Mouse (Mus musculus): ENCODE measurements around the gene Prtg. TPM values are rescaled to one million over a fixed set of nuclear protein-coding genes. Genes with fewer than 3 reads are reported as not detected.

The Prtg gene
- polyA plus RNA-seq, 1 experiment from 2014 or later: 2.1 TPM

GRCm38 (mm10) chr9:72782121-72782520, 24.6 kb upstream of the Prtg start:
- ChIA-PET POLR2A (interaction anchor here (1.3 kb wide), 1 partner anchor 12 kb away, joined by 3 read pairs; no protein-coding TSS in a partner anchor), CTCF (interaction anchor here (1.0 to 1.2 kb wide), 2 partner anchors 8 to 101 kb away, joined by 3 read pairs; no protein-coding TSS in a partner anchor)
- TF ChIP-seq CTCF (IDR thresholded peaks at IDR 0.05): no peak
- ATAC-seq (no peak), DNase-seq (ENCODE audit: low read depth, low spot score) (no peak)
- no peaks in the 10 kb centered on the region for H3K27me3 ChIP-seq
- in situ Hi-C loops (cut with MboI; ENCODE audit: low pct_unique_long_range_greater_than_20kb): no loop called here

GRCm38 (mm10) chr9:72787732-72788131, 18.9 kb upstream of the Prtg start:
- TF ChIP-seq CTCF (IDR thresholded peaks at IDR 0.05): no peak
- in situ Hi-C loops (cut with MboI; ENCODE audit: low pct_unique_long_range_greater_than_20kb): no loop called here
- H3K27me3 ChIP-seq: no peaks in the 10 kb centered on the region
- CTCF ChIA-PET: interaction anchor here (0.8 to 2.0 kb wide), 4 partner anchors 9 to 21 kb away, joined by 3 to 6 read pairs (median 3); no protein-coding TSS in a partner anchor
- DNase-seq (ENCODE audit: low read depth, low spot score) (no peak), ATAC-seq (no peak)
- POLR2A ChIA-PET: no interaction called here

GRCm38 (mm10) chr9:72790530-72791212, 16.0 kb upstream of the Prtg start:
- ATAC-seq: no peak
- H3K27me3 ChIP-seq: no peaks in the 10 kb centered on the region
- POLR2A ChIA-PET: no interaction called here
- CTCF ChIA-PET: interaction anchor here (1.3 to 2.4 kb wide), 4 partner anchors 9 to 24 kb away, joined by 3 to 7 read pairs (median 6); no protein-coding TSS in a partner anchor
- no peak for TF ChIP-seq CTCF (IDR thresholded peaks at IDR 0.05)
- in situ Hi-C loops (cut with MboI; ENCODE audit: low pct_unique_long_range_greater_than_20kb): no loop called here
- DNase-seq (ENCODE audit: low read depth, low spot score): no peak

- ATAC-seq: no peak
- in situ Hi-C loops (cut with MboI; ENCODE audit: low pct_unique_long_range_greater_than_20kb): no loop called here
- CTCF ChIA-PET: interaction anchor here (1.3 to 2.4 kb wide), 2 partner anchors 9 to 25 kb away, joined by 4 to 7 read pairs; no protein-coding TSS in a partner anchor
- POLR2A ChIA-PET: no interaction called here
- TF ChIP-seq CTCF (IDR thresholded peaks at IDR 0.05): no peak
- H3K27me3 ChIP-seq: no peaks in the 10 kb centered on the region
- no peak for DNase-seq (ENCODE audit: low read depth, low spot score)
Measured at GRCm38 (mm10) chr9:72791213-72791582, 15.5 kb upstream of the Prtg start.

- DNase-seq (ENCODE audit: low read depth, low spot score) (no peak), ATAC-seq (peak; percentile 65)
- ChIA-PET CTCF (no interaction called here), POLR2A (interaction anchor here (0.8 kb wide), 1 partner anchor 16 kb away, joined by 3 read pairs; no protein-coding TSS in a partner anchor)
- H3K27me3 ChIP-seq: no peaks in the 10 kb centered on the region
- no peak for TF ChIP-seq CTCF (IDR thresholded peaks at IDR 0.05)
- in situ Hi-C loops (cut with MboI; ENCODE audit: low pct_unique_long_range_greater_than_20kb): no loop called here
Measured at GRCm38 (mm10) chr9:72791681-72792080, 15.0 kb upstream of the Prtg start.

GRCm38 (mm10) chr9:72795243-72795642, 11.4 kb upstream of the Prtg start:
- TF ChIP-seq CTCF (IDR thresholded peaks at IDR 0.05): no peak
- CTCF ChIA-PET: no interaction called here
- POLR2A ChIA-PET: no interaction called here
- no peaks in the 10 kb centered on the region for H3K27me3 ChIP-seq
- ATAC-seq: no peak
- in situ Hi-C loops (cut with MboI; ENCODE audit: low pct_unique_long_range_greater_than_20kb): no loop called here
- no peak for DNase-seq (ENCODE audit: low read depth, low spot score)

GRCm38 (mm10) chr9:72797136-72797621, 9.5 kb upstream of the Prtg start:
- ATAC-seq: no peak
- in situ Hi-C loops (cut with MboI; ENCODE audit: low pct_unique_long_range_greater_than_20kb): no loop called here
- H3K27me3 ChIP-seq: no peaks in the 10 kb centered on the region
- DNase-seq (ENCODE audit: low read depth, low spot score): no peak
- POLR2A ChIA-PET: interaction anchor here (0.6 kb wide), 1 partner anchor 30 kb away, joined by 3 read pairs; no protein-coding TSS in a partner anchor
- TF ChIP-seq CTCF (IDR thresholded peaks at IDR 0.05): no peak
- CTCF ChIA-PET: no interaction called here

- no peaks in the 10 kb centered on the region for H3K27me3 ChIP-seq
- ATAC-seq (no peak), DNase-seq (ENCODE audit: low read depth, low spot score) (no peak)
- ChIA-PET POLR2A (no interaction called here), CTCF (interaction anchor here (1.1 to 1.5 kb wide), 2 partner anchors 9 to 15 kb away, joined by 3 read pairs; no protein-coding TSS in a partner anchor)
- TF ChIP-seq CTCF (IDR thresholded peaks at IDR 0.05): no peak
- in situ Hi-C loops (cut with MboI; ENCODE audit: low pct_unique_long_range_greater_than_20kb): no loop called here
Measured at GRCm38 (mm10) chr9:72803280-72803679, 3.4 kb upstream of the Prtg start.

- POLR2A ChIA-PET: interaction anchor here (1.0 kb wide), 1 partner anchor 21 kb away, joined by 4 read pairs; no protein-coding TSS in a partner anchor
- CTCF ChIA-PET: interaction anchor here (3.0 kb wide), 1 partner anchor 39 kb away, joined by 17 read pairs; no protein-coding TSS in a partner anchor
- no peak for DNase-seq (ENCODE audit: low read depth, low spot score)
- no peaks in the 10 kb centered on the region for H3K27me3 ChIP-seq
- no peak for ATAC-seq
- no peak for TF ChIP-seq CTCF (IDR thresholded peaks at IDR 0.05)
- in situ Hi-C loops (cut with MboI; ENCODE audit: low pct_unique_long_range_greater_than_20kb): no loop called here
Measured at GRCm38 (mm10) chr9:72806146-72806545, 528 bp upstream of the Prtg start.

GRCm38 (mm10) chr9:72807420-72808005, 839 bp downstream of the Prtg start:
- POLR2A ChIA-PET: interaction anchor here (0.5 to 1.1 kb wide), 6 partner anchors 15 to 155 kb away, joined by 3 read pairs; no protein-coding TSS in a partner anchor
- no peaks in the 10 kb centered on the region for H3K27me3 ChIP-seq
- TF ChIP-seq CTCF (IDR thresholded peaks at IDR 0.05): peak; percentile 73
- ATAC-seq (peak; percentile 66), DNase-seq (ENCODE audit: low read depth, low spot score) (no peak)
- CTCF ChIA-PET: interaction anchor here (0.8 to 3.0 kb wide), 7 partner anchors 30 to 84 kb away, joined by 3 to 17 read pairs (median 4); no protein-coding TSS in a partner anchor
- in situ Hi-C loops (cut with MboI; ENCODE audit: low pct_unique_long_range_greater_than_20kb): no loop called here

Data from Patski (cell line).